Mouse (Mus musculus) kidney, adult 8-10 months (tissue): ENCODE data around the gene Kif24.
A peak's percentile ranks its signal among the peaks of the same experiment; 100 is the strongest.

ENCODE experiments used
- DNase-seq, 2 experiments: peaks; one replicate each; pipeline ENCODE4 v3.0.0; 2022

Gene Kif24

DNA sequence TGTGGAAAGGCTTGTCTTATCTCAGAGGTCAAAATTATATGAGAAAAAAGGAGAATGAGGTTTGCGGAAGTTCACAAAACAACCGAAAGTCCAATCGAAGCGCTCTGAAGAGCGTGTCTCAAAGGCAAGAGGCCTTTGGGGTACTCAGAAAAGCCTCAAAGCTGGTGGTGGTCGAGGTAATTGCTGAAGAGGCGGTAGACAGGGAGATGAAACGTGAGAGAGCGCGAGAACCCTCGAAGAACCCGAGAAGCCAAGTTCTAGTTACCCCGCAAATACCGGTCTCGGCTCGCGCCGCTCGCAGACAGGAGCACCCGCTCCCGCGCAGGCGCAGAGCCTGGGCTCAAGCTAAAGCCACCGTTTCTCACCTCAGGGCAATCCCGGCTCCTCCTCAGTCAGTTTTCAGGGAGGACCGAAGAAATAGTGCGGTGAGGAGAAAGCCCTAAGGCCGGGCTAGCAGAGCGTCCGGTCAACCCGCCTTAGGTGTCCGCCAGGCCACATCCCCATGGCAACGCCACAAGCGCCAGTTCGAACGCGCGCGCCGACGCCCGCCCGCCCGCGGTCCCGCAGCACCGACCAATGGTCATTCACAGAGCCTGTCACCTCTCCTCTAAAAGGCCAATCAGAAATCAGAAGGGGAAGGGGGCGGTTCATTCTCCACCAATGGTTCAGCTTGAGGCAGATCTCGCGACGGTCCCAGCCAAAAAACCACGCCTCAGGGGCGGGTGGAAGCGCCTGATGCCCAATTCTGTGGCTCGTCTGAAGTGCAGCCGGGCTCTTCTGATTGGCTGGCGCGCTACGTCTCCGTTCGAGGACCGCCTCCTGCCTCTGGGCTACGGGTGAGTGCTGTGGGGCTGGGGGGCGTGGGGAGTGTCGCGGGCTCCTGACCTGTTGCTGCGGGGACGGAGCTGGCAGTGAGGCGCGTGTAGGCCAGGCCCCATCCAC is at the start of gene Kif24, which contains the start of gene Nudt2:
TSS of gene Kif24 (minus strand) at position 543 of the 942 bp plus-strand sequence.
TSS of gene Nudt2 (plus strand) at position 807 of the 942 bp plus-strand sequence.
- DNase-seq, result peak; percentile 99

DNA sequence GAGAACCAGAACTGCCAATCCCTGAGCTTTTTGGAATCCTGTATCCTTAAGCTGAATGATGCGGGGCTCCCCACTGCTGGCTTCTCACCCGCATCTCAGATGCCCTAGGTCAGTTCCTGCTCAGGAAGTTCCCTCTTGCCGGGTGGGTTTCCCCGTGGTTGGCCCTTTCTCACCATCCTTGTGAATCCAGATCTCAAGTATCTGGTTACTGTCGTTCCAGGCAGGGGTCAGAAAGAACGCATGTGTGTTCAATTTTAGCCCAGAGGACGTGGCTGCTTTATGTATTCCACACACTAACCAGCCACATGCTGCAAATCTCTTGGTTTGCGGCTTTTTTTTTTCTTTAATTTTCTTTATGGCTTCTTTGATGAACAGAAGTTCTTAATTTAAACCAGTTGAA is 49.0 kb upstream of the Kif24 start:
- DNase-seq, result no peak

- DNase-seq, result no peak
Measured at GRCm38 (mm10) chr4:41513309-41513708, 48.6 kb upstream of the Kif24 start.

GRCm38 (mm10) chr4:41507998-41508397 is 43.3 kb upstream of the Kif24 start:
- no peak for DNase-seq

DNA sequence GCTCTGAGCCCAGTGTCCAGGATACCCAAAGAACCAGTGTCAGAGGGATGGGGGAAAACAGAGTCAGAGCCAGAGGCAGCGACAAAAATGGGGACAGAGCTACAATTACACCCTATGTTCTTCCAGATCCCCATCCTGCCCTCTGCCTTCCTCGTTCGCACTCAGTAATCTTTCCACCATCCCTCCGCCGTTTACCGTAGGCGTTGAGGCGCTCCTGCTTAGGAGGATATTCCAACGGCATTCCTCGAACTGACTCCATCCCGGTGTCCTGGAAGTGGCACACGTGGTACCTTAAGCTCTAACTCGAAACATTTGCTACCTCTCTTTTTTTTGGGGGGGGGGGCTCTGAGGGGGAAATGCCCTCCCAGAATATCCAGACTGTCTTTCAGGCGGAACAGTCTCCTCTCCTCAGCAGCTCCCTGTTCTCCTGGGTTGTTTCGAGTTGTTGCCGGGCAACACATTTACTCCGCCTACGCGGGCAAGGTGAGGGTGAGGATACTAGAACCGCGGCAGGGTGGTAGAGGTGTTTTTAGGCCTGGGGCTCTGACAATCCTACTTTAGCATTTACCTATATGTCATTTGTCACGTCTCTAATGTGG is 42.7 kb upstream of the Kif24 start:
- no peak for DNase-seq

- DNase-seq, result peak; percentile 89 to 94
Measured at GRCm38 (mm10) chr4:41506906-41507305, 42.2 kb upstream of the Kif24 start.

DNA sequence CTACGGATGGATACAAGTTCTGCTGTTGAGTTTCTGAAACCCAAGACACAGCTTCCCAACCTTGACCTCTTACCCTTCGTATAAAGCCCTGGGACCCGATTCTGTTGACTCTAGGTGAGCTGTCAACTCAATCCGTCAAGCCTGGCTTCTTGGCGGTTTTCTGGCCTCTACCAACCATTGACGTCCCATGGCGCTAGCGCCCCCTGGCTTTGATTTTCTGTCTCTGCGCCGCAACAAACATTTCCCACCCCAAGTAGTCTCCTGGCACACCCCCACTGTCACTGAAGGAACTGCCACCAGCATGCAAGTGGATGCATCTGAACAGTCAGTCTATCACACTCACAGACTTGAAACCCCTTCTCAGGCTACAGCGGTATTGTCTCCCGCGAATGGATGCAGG is 41.5 kb upstream of the Kif24 start:
- DNase-seq, result peak; percentile 67 to 76

DNA sequence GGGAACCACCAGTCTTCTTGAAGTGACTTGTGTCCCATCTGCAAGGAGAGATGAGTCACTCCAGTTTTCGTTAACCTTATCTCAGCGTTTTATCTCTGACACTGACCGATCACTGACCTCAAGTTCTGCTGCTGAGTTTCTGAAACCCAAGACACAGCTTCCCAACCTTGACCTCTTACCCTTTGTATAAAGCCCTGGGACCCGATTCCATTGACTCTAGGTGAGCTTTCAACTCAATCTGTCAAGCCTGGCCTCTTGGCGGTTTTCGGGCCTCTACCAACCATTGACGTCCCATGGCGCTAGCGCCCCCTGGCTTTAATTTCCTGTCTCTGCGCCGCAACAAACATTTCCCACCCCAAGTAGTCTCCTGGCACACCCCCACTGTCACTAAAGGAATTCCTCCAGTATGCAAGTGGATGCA is 40.5 kb upstream of the Kif24 start:
- peak in 1 of 2 experiments; percentile 56 for DNase-seq

DNA sequence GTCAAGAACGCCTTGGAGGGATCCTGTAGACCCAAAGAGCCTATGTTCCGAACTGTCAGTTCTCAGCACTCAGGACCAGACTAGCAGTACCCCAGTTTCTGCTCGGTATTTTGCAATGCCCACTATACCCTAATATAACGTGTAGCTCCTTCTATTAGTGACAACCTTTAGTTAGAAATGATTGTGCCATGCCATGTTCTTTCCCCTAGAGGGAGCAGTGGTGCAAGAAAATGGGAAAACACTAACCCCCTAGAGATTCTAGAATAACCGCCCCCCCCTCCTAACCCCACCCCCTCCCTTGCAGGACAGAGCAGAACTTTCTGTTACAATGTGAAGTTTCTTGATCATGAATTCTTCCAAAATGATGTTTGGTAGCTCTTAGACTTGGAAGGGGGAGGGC is 39.6 kb upstream of the Kif24 start:
- DNase-seq, result no peak

DNA sequence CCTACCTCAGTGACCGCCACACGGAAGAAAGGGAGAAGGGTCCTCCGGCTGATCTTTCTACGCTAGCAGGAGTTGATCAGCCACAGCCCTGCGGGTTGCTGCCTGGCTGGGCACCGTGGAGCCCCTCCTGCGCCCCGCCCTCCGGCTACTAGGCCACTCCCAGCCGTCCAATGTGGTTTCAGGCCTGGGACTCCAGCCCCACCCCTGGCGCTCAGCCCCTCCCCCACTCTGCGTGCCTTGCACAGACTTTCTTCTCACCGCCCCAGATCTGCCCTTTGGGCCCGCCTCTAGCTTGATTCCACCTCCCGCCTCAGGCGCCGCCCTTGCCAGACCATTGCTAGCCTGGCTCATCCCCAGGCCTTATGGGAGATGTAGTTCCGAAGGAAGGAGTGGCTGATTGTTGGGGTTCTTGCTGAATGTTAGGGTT is 38.3 kb upstream of the Kif24 start, which contains the start of gene AI464131:
TSS of gene AI464131 (minus strand) at position 91 of the 427 bp plus-strand sequence.
- peak; percentile 98 to 99 for DNase-seq

GRCm38 (mm10) chr4:41502171-41502940 is 37.7 kb upstream of the Kif24 start:
- no peak for DNase-seq

DNA sequence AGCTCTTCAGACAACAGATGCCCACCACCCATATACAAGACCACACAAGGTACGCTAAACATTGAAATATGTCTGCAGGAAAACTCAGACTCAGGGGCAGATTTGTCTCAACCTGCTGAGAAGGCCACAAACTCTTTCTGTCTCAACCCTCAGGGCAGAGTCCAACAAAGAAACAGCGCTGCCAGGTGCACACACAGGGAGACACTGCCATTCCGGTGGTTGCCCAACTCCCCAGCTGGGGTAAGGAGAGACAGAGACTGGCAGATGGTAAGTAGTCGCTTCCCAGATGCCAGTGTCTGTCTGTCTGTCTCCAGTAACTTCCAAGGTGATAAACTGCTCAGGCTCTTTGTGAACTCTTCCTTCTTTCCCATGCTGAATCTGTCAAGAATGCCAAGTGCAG is 36.1 kb upstream of the Kif24 start:
- peak; percentile 74 for DNase-seq

GRCm38 (mm10) chr4:41499619-41500018 is 34.9 kb upstream of the Kif24 start:
- no peak for DNase-seq

- peak; percentile 83 to 85 for DNase-seq
Measured at GRCm38 (mm10) chr4:41498921-41499391, 34.3 kb upstream of the Kif24 start.

GRCm38 (mm10) chr4:41497995-41498845 is 33.5 kb upstream of the Kif24 start:
- DNase-seq, result no peak

DNA sequence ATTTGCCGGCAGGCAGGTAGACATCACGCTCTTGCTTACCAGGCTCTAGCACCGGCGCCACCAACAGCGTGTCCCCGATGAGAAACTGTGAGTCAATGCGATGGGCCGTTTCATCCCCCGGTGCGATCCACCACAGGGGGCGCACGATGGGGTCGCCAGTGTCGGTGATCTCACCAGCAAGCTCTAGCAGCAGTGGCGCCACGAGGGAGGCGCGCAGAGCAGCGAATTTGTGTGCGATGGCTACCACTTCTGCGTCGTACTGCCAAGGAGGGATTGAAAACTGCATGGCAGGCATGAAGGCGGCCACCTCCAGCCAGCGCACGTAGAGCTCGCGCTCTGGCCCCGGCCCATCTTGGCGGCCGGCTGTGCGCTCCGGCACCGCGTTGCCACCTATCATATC is 32.9 kb upstream of the Kif24 start:
- DNase-seq, result no peak

- peak; percentile 74 to 81 for DNase-seq
Measured at GRCm38 (mm10) chr4:41497046-41497445, 32.4 kb upstream of the Kif24 start.

- no peak for DNase-seq
Measured at GRCm38 (mm10) chr4:41495850-41496249, 31.2 kb upstream of the Kif24 start.

GRCm38 (mm10) chr4:41495076-41495475 is 30.4 kb upstream of the Kif24 start:
- DNase-seq, result no peak

- DNase-seq, result peak; percentile 76 to 82
Measured at GRCm38 (mm10) chr4:41494378-41494777, 29.7 kb upstream of the Kif24 start.

DNA sequence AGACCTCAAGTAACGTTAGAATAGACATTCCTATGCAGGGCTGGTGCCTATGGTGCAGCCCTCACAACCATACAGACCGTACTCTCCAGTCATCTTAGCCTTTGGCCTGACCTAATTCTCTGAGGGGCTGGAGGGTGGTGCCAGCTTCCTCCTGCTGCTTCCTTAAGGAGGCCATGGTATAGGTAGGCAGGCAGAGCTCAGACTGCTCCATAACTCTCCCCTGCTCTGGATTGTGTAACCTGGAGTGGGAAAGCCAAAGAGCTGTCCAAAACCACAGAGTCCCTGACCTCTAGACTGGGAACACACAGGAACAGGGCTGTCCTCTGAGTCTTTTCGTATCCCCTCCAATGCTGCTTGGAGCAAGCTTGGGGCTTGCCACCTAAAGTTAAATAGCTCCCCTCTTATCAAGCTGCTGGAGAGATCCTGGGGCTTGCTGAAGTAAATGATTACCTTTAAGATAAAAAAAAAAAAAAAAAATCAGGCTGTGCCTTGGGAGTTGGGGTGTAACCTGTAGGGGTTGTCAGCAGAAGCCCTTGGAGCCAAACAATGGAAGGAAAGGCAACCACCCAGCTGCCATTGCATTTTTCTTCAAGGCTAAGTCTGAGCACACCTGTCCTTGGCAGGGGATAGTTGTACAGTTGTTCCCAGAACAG is 28.9 kb upstream of the Kif24 start:
- DNase-seq, result no peak
